Mouse (Mus musculus) layer of hippocampus, adult 11-12 months (tissue): ENCODE data around the gene Wdhd1.
A peak's percentile ranks its signal among the peaks of the same experiment; 100 is the strongest.

Experiments
- DNase-seq: peaks from one replicate; pipeline ENCODE4 v3.0.0; 2022; ENCODE audit warnings: low spot score

The Wdhd1 gene

DNA sequence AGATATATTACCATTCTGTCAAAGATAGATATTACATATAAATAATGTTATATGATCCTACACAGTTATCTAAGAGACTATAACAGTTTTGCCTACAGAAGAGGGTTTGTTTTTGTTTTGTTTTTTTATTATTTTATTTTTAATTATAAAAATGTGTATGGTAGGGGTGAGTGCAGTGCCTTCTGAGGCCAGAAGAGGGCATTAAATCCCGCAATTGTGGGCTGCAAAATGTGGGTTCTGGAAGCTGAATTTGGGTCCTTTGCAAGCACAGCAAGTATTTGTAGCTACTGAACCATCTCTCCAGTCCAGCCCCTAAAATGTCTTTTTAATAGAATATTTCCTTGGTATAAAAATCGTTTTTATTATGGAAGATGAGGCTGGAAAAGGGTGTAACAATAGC is 2.4 kb upstream of the Wdhd1 start:
- no peak for DNase-seq

DNA sequence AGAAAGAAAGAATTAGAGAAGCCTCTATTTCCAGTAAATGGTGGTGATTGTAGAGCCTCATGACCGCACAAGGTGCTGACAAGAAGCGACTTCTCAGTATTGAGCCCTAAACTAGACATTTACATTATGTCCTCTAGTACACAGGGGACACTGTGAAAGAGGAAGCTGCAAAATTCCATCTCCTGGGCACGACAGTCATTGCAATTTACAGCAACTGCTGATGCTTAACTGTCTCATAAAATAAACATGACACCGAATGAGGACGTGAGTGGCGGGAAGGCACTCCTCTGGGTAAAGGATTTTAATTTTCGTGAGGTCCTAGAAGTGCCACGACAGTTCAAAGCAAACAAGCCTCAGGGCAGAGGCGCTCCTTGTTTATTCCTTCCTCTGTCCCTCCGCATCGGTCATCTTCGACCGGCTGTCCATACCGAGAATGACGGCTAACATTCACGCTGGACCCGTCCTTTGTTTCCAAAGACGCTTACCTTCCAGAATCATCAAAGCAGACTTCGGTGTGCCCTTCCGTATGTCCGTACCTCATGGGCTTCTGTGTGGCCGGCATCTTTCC is 537 bp downstream of the Wdhd1 start:
- no peak for DNase-seq

DNA sequence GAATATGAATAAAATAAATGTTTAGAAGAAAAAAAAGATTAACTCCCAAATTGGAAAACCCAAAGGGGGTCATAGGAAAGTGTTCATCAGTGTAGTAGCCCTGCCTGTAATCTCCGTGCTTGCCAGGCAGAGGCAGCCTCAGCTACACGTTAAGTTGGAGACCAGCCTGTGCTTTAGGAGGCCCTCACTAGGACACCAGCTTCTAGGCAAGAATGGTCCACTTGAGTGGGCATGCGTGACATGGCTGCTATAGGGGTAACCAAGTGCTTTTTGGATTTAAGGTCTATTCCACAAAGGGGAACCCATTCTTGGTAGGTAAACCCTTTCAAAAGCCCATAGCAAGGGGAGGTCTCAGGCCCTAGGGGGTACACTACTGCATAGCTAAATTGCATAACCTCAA is 1.2 kb downstream of the Wdhd1 start:
- DNase-seq: no peak

DNA sequence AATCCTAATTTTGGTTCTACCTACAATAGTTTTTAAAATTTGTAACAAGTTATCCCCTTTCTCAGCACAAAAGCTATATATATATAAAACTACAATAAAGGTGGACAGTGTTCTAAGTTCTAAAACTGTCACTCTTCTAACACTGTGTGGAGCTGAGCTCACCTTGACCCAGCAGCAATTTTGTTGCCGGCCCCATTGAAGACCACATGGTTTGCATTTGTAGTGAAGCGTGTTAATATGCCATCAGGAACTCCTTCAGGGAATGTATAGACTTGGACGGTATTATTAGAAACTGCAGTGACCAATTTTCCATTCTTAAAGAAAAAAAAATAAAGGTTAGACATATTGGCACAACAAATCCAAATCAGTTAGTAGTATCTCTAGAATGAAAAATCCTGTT is 2.9 kb downstream of the Wdhd1 start:
- DNase-seq: no peak

DNA sequence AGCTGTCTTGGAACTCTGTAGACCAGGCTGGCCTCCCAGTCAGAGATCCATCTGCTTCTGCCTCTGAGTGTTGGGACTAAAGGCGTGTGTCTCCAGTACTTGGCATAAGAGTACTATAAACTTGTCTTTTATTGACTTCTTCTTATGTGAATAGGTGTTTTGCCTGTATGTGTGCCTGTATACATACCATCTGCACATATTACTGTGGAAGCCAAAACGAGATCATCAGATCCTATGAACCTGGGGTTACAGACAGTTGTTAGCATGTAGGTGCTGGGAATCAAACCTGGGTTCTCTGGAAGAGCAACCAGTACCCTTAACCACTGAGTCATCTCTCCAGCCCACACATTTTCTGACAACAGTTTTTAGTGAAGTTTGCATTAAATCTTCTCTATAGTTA is 7.0 kb downstream of the Wdhd1 start:
- DNase-seq: no peak

DNA sequence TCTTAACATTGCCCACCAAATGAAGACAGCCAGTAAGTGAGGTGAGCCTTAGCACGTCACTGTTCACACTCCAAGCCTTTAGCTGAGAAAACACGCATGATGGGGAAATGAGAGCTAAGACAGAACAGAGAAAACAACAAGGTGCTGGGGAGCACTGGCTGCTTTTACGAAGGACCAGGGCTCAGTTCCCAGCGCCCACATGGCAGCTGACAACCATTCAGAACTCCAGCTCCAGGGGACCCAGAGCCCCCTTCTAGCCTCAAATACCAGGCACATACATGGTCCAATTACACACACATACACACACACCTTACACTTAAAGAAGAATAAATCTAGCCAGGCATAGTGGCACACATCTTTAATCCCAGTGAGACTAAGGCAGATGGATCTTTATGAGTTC is 7.6 kb downstream of the Wdhd1 start:
- DNase-seq: no peak

DNA sequence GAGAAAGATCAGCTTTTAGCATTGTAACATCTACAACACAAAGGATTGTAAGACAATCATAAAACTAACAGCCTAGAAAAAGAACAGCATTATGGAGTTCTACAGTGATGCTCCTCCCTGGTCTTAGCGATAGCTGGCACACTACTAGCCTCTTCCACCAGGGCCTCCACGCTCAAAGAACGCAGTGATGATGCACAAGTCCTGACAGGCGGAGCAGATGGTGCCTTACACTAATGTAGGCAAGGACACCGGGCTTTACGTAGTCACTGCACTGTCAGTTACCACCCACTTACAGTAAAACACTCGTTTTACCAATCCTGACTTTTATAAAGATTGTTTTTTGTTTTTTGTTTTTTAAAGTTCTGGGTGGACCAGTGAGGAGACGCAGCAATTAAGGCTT is 10.8 kb downstream of the Wdhd1 start:
- peak; percentile 17 for DNase-seq

DNA sequence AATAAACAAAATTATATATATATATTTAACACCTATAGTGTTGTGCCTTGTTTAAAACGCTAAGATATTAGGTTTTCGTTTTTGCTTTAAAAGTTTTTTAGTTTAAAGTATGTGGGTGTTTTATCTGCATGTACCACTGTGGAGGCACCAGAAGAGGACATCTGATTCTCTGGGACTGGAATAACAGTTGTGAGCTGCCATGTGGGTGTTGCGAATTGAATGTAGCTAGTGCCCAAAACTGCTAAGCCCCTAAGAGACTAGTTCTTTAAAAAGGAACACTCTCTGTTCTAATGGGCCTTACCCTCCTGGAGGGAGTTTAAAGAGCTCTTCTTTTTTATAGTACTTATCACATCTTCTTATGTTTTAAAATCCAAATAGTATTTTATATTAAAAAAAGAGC is 11.8 kb downstream of the Wdhd1 start:
- DNase-seq: peak; percentile 32

DNA sequence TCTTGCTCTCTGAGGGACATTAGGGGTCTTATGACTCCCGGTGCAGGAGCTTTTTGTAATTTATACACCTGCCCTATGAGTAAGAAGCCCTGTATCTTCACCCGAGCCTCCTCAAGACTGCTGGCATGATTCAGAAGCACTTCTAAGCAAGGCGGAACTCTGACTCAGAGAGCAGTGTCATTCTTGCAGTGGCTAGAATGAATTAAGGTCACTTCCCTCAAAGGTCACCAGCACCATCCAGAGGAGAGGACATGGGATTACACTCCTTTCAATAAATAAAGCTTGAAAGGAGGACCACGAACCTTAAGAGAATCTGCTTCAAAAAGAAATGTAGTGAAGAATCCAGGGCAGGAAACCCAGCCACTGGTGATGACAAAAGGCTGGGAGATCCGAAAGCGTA is 26.8 kb downstream of the Wdhd1 start:
- DNase-seq: no peak

DNA sequence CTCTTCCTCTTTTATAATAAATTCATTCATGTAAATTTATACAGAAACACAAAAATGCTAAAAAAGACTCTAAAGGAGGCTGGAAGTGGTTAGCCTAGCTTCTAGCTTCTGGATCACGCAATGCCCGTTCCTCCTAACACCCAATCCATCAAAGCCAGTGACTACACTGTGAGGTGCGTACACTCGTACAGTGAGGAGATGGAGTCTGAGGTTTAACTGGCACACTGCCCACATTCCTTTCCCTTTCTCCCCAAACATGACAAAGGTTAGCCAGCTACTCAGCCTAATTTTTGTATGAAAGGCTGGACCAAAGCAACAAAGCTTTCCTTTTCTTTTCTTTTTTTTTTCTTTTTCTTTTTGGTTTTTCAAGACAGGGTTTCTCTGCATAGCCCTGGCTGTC is 33.9 kb downstream of the Wdhd1 start:
- DNase-seq: no peak

DNA sequence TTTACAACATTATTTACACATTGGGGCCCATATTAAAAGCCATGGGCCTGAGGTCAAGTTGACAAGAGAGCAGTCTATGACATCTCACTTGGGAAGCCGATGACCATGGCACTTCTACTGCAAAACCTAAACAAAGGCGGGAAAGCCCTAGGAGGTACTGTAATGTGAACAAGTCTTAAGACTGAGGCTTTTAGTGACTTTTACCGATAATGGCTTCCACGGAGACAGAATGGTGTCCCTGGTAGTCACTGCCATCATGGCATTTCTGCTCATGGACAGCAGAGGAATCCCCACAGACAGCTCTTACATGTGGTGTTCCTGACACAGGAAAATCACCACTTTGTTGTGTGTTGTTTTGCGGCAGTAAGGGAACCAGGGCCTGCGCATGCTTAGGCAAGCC is 35.6 kb downstream of the Wdhd1 start:
- DNase-seq: no peak

DNA sequence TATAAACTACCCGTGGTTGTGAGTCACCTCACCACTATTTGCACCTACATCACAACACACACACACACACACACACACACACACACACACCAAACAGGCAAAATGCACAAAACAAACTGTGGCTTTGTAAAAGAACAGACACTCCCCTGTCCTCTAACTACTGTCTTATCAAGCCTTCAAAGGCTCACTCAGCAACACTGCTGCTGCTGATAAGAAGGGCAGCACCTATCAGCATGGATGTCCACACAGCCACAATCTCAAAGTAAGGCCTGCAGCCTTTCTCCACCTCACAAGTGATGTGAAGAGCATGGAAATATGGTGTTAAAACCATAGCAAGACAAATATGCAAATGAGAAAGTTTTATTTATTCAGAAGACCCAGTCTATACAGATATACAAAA is 36.1 kb downstream of the Wdhd1 start:
- DNase-seq: no peak

DNA sequence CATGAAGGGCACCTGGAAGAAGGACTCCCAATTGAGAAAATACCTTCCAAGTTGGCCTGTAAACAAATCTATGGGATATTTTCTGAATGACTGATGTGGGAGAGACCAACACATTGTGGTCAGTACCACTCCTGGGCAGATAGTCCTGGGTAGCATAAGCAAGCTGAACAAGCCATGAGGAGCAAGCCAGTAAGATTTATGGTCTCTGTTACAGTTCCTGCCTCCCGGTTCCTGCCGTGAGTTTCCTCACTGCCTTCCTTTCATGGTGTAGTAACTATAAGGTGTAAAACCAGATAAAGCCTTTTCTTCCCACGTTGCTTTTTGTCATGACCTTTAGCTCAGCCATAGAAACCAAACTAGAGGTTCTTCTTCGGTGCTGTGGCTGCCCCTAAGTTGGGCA is 39.4 kb downstream of the Wdhd1 start:
- no peak for DNase-seq

DNA sequence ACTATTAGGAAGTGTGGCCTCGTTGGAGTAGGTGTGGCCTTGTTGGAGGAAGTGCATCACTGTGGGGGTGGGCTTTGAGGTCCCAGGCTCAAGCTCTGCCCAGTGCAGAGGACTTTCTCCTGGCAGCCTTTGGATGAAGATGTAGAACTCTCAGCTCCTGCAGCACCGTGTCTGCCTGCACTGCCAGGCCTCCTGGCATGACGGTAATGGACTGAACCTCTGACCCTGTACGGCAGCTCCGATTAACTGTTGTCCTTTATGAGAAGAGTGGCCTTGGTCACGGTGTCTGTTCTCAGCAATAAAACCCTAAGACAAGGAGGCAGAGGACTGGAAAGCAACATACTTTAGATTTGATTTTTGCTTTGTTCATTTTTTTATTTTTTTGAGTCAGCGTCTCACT is 40.2 kb downstream of the Wdhd1 start:
- no peak for DNase-seq

DNA sequence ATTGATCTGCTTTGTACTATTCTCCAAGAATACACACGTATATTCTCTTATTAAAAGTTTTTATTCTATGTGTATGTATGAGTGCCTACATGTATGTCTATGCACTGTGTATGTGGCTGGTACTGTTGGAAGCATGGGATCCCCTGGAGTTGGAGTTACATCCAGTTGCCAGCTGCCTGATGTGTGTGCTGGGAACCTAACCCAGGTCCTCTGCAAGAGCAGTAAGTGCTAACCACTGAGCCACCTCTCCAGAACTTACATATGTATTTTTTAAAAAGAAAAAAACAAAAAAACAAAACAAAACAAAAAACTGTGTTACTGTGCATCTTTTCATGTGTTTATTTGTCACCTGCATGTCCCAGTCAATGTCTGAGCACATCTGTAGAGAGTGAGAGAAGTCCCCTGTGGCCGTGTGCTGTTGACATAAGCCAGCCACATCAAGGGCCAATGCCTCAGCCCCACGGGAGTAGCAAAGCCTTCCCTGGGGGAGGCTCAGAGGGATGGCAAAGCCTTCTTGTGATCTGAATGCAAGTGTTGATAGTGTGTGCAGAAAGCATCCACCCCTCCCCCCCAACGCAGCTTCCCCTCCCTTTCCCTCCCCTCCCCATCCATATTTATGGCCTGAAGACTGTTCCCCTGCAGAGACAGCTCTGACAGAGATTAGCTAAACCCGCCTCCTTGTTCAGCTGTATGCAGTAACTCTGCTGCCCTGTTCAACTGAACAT is 42.0 kb downstream of the Wdhd1 start:
- no peak for DNase-seq

DNA sequence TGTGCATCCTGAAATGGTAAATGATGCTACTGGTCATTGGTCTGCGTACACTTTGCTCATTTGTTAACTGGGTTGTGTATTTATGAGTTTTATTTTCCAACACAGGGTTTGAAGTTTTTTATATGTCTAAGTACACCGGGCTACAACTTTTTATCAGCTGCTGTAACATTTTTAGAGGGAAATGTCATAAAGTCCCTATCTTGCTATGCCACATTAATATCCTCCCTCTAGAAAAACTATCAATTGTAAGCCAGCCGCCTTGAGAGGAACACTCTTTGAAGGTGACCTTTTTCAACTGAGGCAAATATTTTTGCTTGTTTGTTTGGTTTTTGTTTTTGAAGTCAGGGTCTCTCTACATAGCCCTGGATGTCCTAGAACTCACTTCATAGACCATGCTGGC is 42.6 kb downstream of the Wdhd1 start:
- DNase-seq: no peak

DNA sequence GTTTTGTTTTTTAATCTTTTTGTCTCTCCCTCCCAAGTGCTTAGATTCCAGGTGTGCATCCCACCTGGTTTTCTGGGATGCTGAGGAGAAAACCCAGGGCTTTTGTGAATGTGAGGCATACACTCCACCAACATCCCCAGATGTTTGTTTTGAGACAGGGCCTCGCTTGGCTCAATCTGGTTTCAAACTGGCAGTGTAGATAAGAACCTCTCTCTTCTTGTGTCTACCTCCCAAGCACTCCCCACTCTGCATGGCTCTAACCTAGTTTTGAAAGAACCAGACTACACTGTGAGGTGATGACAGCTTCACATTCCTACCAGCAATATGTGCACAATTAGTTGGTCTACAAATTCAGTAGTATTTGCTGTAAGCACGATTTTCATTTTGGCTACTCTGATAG is 43.1 kb downstream of the Wdhd1 start:
- no peak for DNase-seq

DNA sequence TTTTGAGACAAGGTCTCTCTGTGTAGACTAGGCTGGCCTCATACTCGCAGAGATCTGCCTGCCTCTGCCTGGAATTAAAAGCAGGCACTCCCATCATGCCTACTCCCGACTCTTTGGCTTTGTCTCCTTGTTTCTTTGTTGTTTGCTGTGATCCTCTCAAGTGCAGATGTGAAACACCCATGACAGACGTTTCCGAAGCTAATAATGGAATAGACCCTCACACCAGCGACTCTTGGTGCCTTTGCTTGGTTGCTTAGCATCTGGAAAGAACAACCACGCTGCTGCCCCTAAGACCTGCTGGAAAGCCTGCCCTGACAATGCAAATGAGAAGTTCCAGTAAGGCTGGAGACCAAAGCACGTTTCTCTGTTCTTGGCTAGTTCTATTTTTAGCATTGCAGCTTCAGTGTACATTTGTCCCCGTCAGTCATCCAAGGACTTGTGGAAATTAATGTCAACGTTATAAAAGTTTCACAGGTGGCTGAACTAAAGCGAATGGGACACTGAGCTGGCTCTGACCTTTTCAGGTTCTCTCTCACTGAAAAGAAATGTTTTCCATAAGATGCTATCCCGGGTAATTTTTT is 46.8 kb downstream of the Wdhd1 start:
- DNase-seq: no peak

DNA sequence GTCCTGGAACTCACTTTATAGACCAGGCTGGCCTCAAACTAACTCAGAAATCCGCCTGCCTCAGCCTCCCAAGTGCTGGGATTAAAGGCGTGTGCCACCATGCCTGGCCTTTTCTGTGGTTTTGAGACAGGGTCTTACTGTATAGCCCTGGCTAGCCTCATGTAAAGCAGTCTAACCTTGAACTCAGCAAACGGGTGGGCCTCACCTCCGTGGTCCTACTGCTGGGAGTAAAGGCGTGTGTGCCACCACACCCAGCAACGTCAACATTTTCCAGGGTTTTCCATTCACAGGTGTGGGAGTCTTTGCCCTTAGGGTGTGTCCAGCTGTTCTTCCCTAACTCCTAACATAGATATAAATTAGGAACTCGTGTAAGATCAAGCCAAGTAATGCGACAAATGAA is 50.7 kb downstream of the Wdhd1 start:
- no peak for DNase-seq

DNA sequence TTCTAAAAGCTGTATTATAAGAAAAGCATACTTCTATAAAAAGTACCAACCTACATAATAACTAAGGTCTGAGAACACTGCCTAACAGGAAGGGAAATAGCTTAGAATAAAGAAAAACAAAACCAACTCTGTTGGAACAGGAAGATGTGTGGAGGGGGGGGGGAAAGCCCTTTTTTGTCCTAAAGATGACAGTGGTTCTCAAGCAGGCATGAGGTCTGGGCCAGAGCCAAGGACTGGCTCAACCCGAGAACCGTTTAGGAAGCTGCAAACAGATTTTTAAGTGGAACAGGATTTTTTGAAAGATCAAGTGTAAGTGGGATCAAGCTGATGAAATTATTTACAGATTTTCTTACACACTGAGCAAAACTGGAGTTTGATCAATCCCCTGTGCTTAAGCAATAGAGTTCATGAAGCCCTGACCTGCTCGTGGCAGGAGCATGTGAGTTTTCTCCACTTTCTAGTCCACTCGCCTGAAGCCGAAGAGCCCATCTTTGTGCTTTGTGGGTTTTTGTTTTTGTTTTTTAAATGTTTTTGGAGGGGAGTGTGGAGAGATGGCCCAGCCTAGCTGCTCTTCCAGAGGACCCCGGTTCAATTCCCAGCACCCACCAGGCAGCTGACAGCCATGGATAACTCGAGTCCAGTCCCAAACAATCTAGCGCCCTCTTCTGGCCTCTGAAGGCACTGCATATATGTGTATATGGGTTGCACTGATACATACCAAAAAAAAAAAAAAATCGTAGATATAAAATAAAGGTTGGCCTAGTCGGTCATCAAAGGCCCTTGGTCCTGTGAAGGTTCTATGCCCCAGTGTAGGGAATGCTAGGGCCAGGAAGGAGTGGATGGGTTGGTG is 52.0 kb downstream of the Wdhd1 start:
- no peak for DNase-seq

DNA sequence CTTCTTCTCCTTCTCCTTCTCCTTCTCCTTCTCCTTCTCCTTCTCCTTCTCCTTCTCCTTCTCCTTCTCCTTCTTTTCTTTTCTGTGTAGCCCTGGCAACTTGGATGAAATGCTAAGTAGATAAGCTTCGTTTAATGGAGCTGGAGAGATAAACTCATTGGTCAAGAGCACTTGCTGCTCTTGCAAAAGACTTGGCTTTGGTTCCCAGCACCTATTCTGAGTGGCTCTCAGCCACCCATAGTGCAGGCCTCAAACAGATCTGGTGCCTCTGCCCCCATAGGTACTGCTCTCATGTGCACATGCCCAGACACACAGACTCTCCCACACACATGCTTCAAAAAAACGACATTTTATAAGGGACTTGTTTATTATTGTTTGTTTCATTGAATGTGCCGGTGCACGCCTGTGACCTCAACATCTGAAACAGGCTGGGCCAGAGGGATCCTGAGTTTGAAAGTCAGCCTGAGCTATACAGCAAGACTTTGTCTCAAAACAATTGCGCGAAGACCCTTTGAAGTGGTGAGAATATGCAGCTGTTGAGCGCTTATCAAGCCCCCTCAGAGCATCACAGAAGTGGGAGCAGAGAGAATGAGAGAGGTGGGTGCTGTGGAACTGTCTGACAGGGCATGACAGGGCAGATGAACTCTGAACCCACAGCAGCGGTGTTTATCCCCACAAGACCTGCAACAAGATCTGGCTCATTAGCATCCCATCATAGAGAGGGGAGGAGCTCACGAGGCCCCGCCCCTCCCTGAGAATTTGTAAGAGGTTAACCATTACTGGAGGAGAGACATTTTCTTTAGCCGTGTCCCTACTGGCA is 53.8 kb downstream of the Wdhd1 start:
- no peak for DNase-seq

DNA sequence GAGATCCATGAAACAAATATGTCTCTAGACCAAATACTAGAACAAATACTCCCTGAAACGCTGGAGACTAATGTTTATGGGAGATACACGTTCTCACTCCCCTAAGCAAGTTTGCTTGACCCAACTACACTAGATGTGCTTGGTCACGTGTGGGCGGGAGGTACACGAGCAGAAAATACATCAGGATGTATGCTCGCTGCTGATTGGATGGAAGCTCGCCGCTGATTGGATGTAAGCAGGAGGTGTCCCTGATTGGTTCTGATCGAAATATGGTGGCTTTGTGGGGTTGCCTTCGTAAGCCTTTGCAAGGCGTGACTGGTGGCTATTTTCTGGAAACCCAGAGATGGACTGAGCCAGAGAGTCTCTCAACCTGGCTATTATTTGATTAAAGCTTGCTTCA is 55.1 kb downstream of the Wdhd1 start:
- DNase-seq: peak; percentile 8
